Mouse (Mus musculus): ENCODE measurements around the gene Col7a1. TPM values are rescaled to one million over a fixed set of nuclear protein-coding genes. Genes with fewer than 3 reads are reported as not detected.

Col7a1 gene
- polyA plus RNA-seq (2016; fragmentation: Nextera tagmentation; extraction: Ambion mirVana): 1.7 and 3.1 TPM in 2 replicates

GRCm38 (mm10) chr9:108953081-108953636 lies at the start of gene Col7a1:
Gene Col7a1, plus strand, starts transcription at chr9:108953586.
- Histone ChIP-seq H3K27me3 (ENCODE audit: low read depth, poor library complexity, severe bottlenecking) (peaks cover 42% of the 10 kb centered on the region), H3K4me1 (peaks cover 47% of the 10 kb centered on the region), H3K4me3 (peak within 1 kb of the TSS; percentile 42), H3K36me3 (peaks cover 34% of the 10 kb centered on the region), H3K27ac (peak within 1 kb of the TSS; percentile 57), H3K9me3 (replicated peaks) (no peaks in the 10 kb centered on the region)
- WGBS: 12% methylated on average over 15 of the region's 15 CpGs
- DNase-seq (ENCODE audit: low spot score): peak; percentile 43

DNA sequence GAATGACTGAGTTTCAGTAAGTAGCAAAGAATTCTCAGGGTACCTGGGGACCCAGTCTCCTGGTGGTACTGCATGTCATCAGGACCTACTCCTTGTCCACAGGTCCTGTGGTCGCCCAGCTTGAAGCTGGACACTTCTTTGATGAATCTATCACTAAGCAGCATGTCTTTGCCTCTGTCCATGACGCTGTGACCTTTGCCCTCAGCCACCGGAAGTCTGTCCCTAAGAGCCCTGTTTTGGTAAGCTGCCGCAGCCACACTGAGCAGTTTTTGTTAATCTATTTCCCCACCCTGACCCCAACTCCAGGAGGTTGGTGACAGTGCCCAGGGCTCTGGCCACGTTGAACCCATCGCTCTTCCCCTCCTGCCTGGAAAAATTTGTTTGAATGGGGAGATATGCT lies 41.1 kb upstream of the Col7a1 start:
- no peak for DNase-seq (ENCODE audit: low spot score)
- Histone ChIP-seq H3K4me3 (no peak overlapping the region), H3K27ac (no peak overlapping the region), H3K9me3 (replicated peaks) (no peaks in the 10 kb centered on the region), H3K4me1 (no peaks in the 10 kb centered on the region), H3K36me3 (no peaks in the 10 kb centered on the region; the same call in 1 of the 2 replicates), H3K27me3 (ENCODE audit: low read depth, poor library complexity, severe bottlenecking) (no peaks in the 10 kb centered on the region)
- WGBS: 75% methylated on average over 6 of the region's 6 CpGs

DNA sequence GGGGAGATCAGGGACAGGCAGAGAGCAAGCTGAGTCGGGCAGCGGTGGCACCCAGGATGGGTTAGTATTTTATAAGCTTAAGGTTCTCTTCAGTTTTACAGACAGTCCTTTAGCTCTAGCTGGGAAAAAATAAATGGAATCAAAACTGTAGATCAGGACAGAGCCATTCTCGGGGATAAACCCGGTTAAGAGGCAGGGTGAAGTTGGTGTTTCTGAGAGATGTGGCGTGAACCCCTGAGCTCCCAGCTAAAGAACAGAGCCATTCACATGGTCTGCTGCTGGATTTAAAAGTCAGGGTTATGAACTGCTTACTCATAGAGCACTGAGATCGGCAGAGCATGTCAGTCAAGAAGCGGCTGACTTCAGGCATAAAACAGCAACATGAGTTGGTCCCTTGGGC lies 40.2 kb upstream of the Col7a1 start:
- WGBS: 88% methylated on average over 7 of the region's 7 CpGs
- H3K27ac ChIP-seq: no peak overlapping the region

DNA sequence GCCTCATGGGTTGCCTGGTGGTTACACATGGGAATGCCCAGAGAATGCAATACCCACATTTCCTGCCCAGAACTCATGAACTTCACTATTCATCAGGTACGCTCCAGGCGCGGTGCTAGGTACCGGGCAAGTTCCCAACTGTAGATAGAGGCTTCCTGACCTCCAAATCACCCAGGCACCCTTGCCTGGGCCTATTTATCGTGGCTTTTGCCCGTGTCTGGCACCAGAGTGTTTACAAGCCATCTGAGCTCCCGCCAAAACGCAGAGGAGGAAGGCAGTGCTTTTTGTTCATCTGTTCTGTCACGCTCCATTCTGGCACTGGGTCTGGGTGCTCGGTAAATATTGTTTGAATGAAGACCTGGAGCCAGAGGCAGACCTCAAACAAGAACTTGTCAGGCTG lies 39.8 kb upstream of the Col7a1 start:
- no peak overlapping the region for H3K4me3 ChIP-seq
- no peaks in the 10 kb centered on the region for H3K4me1 ChIP-seq
- no peaks in the 10 kb centered on the region for H3K27me3 ChIP-seq (ENCODE audit: low read depth, poor library complexity, severe bottlenecking)
- no peaks in the 10 kb centered on the region; the same call in 1 of the 2 replicates for H3K36me3 ChIP-seq
- no peaks in the 10 kb centered on the region for H3K9me3 ChIP-seq (replicated peaks)
- WGBS: 82% methylated on average over 10 of the region's 10 CpGs
- DNase-seq (ENCODE audit: low spot score): no peak
- H3K27ac ChIP-seq: no peak overlapping the region

More for the DNA sequence above, 40.2 kb upstream of the Col7a1 start:
- H3K9me3 ChIP-seq (replicated peaks): no peaks in the 10 kb centered on the region
- H3K4me1 ChIP-seq: no peaks in the 10 kb centered on the region
- H3K27me3 ChIP-seq (ENCODE audit: low read depth, poor library complexity, severe bottlenecking): no peaks in the 10 kb centered on the region
- no peak overlapping the region for H3K4me3 ChIP-seq
- H3K36me3 ChIP-seq: no peaks in the 10 kb centered on the region; the same call in 1 of the 2 replicates
- no peak for DNase-seq (ENCODE audit: low spot score)

DNA sequence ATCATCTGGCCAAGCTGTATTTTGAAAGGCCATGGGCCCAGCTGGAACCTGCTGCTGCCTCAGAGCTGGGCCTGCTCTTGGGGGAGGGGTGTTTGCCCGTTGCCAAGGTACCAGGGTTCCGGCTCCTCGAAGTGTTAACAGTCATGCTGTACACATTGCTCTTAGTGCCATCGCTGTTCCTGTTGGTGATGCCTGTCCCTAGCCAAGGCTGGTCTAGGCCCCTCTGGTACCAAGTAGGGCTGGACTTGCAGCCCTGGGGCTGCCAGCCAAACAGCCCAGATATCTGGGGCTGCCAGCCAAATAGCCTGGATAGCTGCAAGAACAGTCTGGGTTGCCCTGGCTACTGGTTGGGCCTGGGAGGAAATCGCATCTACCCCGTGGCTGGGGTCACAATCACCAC lies 38.9 kb upstream of the Col7a1 start, which contains the start of gene Tmem89:
Gene Tmem89 (plus strand): TSS at position 129 of the 400 bp plus-strand sequence.
- 79% methylated on average over 6 of the region's 6 CpGs for WGBS
- H3K4me1 ChIP-seq: no peaks in the 10 kb centered on the region
- no peak for DNase-seq (ENCODE audit: low spot score)
- H3K9me3 ChIP-seq (replicated peaks): no peaks in the 10 kb centered on the region
- H3K27ac ChIP-seq: no peak within 1 kb of the TSS
- no peaks in the 10 kb centered on the region; the same call in 1 of the 2 replicates for H3K36me3 ChIP-seq
- H3K4me3 ChIP-seq: no peak within 1 kb of the TSS
- no peaks in the 10 kb centered on the region for H3K27me3 ChIP-seq (ENCODE audit: low read depth, poor library complexity, severe bottlenecking)

DNA sequence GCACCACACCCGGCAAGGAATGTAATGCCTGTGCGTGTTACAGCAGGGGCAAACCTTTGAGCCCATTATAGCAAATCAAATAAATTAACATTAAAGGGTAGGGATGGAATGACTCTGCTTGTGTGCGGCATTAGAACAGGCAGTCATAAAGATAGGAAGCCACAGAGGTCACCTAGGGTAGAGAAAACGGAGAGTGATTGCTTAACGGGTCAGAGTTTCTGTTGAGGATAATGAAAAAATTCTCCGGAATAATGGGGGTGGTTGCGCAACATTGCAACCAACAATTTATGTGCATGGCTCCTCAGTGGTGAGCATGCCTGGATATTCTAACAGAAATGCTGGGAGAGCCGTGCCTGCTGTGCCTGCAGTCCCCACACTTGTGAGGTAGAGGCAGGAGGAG lies 27.5 kb upstream of the Col7a1 start:
- Histone ChIP-seq H3K4me1 (peaks cover 12% of the 10 kb centered on the region), H3K4me3 (no peak overlapping the region)

GRCm38 (mm10) chr9:108928424-108928823 lies 25.0 kb upstream of the Col7a1 start:
- 82% methylated on average over 3 of the region's 3 CpGs for WGBS
- no peak for DNase-seq (ENCODE audit: low spot score)
- Histone ChIP-seq H3K36me3 (no peaks in the 10 kb centered on the region), H3K27me3 (ENCODE audit: low read depth, poor library complexity, severe bottlenecking) (no peaks in the 10 kb centered on the region), H3K4me1 (peaks cover 10% of the 10 kb centered on the region), H3K27ac (no peak overlapping the region), H3K4me3 (no peak overlapping the region), H3K9me3 (replicated peaks) (no peaks in the 10 kb centered on the region)

More for the DNA sequence above, 27.5 kb upstream of the Col7a1 start:
- Histone ChIP-seq H3K27me3 (ENCODE audit: low read depth, poor library complexity, severe bottlenecking) (no peaks in the 10 kb centered on the region), H3K36me3 (no peaks in the 10 kb centered on the region), H3K9me3 (replicated peaks) (no peaks in the 10 kb centered on the region), H3K27ac (no peak overlapping the region)
- WGBS: 68% methylated on average over 8 of the region's 8 CpGs
- no peak for DNase-seq (ENCODE audit: low spot score)

- H3K27ac ChIP-seq: peak overlapping the region; percentile 89; the same call in 1 of the 2 replicates
- DNase-seq (ENCODE audit: low spot score): no peak
- peak overlapping the region; percentile 71 for H3K4me3 ChIP-seq
- peaks cover 33% of the 10 kb centered on the region for H3K36me3 ChIP-seq
- H3K9me3 ChIP-seq (replicated peaks): no peaks in the 10 kb centered on the region
- no peaks in the 10 kb centered on the region for H3K27me3 ChIP-seq (ENCODE audit: low read depth, poor library complexity, severe bottlenecking)
- H3K4me1 ChIP-seq: peaks cover 9% of the 10 kb centered on the region
- 18% methylated on average over 3 of the region's 3 CpGs for WGBS
These were observed 17.4 kb upstream of the Col7a1 start for GRCm38 (mm10) chr9:108935991-108936390.

GRCm38 (mm10) chr9:108936418-108937364 lies 16.7 kb upstream of the Col7a1 start, which contains the start of gene Uqcrc1:
Gene Uqcrc1, plus strand, starts transcription at chr9:108936633.
- 1% methylated on average over 58 of the region's 58 CpGs for WGBS
- Histone ChIP-seq H3K36me3 (peaks cover 40% of the 10 kb centered on the region), H3K27ac (peak within 1 kb of the TSS; percentile 89), H3K4me3 (peak within 1 kb of the TSS; percentile 71), H3K27me3 (ENCODE audit: low read depth, poor library complexity, severe bottlenecking) (no peaks in the 10 kb centered on the region), H3K9me3 (replicated peaks) (no peaks in the 10 kb centered on the region), H3K4me1 (peaks cover 9% of the 10 kb centered on the region)
- DNase-seq (ENCODE audit: low spot score): peak; percentile 96

DNA sequence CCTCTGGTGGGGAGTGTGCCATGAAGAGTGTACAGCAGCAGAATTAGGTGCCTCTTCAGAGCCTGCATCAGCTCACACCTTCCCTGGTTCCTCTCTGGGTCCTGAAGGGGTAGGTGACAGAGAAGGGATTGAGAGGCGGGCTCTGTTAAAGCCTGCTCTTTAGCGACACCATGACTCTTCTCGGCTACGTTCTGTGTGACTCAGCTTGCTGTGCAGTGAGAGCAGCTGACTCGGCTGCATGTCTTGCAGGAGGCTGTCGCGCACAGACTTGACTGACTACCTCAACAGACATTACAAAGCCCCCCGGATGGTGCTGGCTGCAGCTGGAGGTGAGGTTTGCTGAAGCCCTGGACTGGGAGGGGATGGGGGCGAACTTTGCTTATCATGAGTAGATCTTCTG lies 8.3 kb upstream of the Col7a1 start:
- H3K9me3 ChIP-seq (replicated peaks): no peaks in the 10 kb centered on the region
- DNase-seq (ENCODE audit: low spot score): no peak
- WGBS: 85% methylated on average over 9 of the region's 9 CpGs
- peaks cover 21% of the 10 kb centered on the region for H3K4me1 ChIP-seq
- no peak overlapping the region for H3K4me3 ChIP-seq
- H3K27me3 ChIP-seq (ENCODE audit: low read depth, poor library complexity, severe bottlenecking): no peaks in the 10 kb centered on the region
- no peak overlapping the region for H3K27ac ChIP-seq
- H3K36me3 ChIP-seq: peaks cover 98% of the 10 kb centered on the region

- H3K9me3 ChIP-seq (replicated peaks): no peaks in the 10 kb centered on the region
- H3K4me1 ChIP-seq: peaks cover 25% of the 10 kb centered on the region
- no peak overlapping the region for H3K27ac ChIP-seq
- H3K36me3 ChIP-seq: peaks cover 98% of the 10 kb centered on the region
- H3K27me3 ChIP-seq (ENCODE audit: low read depth, poor library complexity, severe bottlenecking): no peaks in the 10 kb centered on the region
- H3K4me3 ChIP-seq: no peak overlapping the region
- WGBS: 90% methylated on average over 5 of the region's 5 CpGs
- no peak for DNase-seq (ENCODE audit: low spot score)
These were observed 7.8 kb upstream of the Col7a1 start for GRCm38 (mm10) chr9:108945608-108946007.

GRCm38 (mm10) chr9:108949231-108949966 lies 4.0 kb upstream of the Col7a1 start:
- H3K36me3 ChIP-seq: peaks cover 72% of the 10 kb centered on the region
- H3K4me1 ChIP-seq: peaks cover 48% of the 10 kb centered on the region
- H3K9me3 ChIP-seq (replicated peaks): no peaks in the 10 kb centered on the region
- 58% methylated on average over 13 of the region's 13 CpGs for WGBS
- peak overlapping the region; percentile 19 for H3K4me3 ChIP-seq
- DNase-seq (ENCODE audit: low spot score): peak; percentile 81
- H3K27me3 ChIP-seq (ENCODE audit: low read depth, poor library complexity, severe bottlenecking): peaks cover 26% of the 10 kb centered on the region
- peak overlapping the region; percentile 86 for H3K27ac ChIP-seq

Data from limb, embryonic 10.5 days (tissue).